Mouse (Mus musculus) gastrocnemius, adult 18-20 months (tissue): ENCODE measurements around the gene Fbxl20. TPM values are rescaled to one million over a fixed set of nuclear protein-coding genes. Genes with fewer than 3 reads are reported as not detected.
A peak's percentile ranks its signal among the peaks of the same experiment; 100 is the strongest.
"Not testable (repeated sequence)": the region's sequence is repeated elsewhere in the genome, so short reads cannot be mapped to it uniquely, and the experiment has no call there.

ENCODE experiments used
- DNase-seq: peaks from one replicate; pipeline ENCODE4 v3.0.0; 2021; ENCODE audit warnings: low spot score
- long read RNA-seq, 2 experiments: library from polyadenylated mRNA; stranded (forward); transcript quantifications; one replicate each; pipeline ENCODE4 v2.0.0; 2021
- total RNA-seq, 2 experiments: library from RNA; stranded (reverse); gene quantifications; 2 replicates each; pipeline ENCODE4 v1.2.3; 2021

Gene Fbxl20
- 1 to 10 TPM; 8.9 to 9.3 TPM for total RNA-seq
- long read RNA-seq, experiment 1, full-length matches to known transcripts, result 2 of 7 reads
- long read RNA-seq, experiment 1, partial matches to known transcripts, result 0 of 7 reads
- long read RNA-seq, experiment 1, other reads (novel, unspliced or antisense), result 5 of 7 reads
- long read RNA-seq, experiment 2, full-length matches to known transcripts, result 2 of 14 reads
- long read RNA-seq, experiment 2, partial matches to known transcripts, result 2 of 14 reads
- long read RNA-seq, experiment 2, other reads (novel, unspliced or antisense), result 10 of 14 reads

DNA sequence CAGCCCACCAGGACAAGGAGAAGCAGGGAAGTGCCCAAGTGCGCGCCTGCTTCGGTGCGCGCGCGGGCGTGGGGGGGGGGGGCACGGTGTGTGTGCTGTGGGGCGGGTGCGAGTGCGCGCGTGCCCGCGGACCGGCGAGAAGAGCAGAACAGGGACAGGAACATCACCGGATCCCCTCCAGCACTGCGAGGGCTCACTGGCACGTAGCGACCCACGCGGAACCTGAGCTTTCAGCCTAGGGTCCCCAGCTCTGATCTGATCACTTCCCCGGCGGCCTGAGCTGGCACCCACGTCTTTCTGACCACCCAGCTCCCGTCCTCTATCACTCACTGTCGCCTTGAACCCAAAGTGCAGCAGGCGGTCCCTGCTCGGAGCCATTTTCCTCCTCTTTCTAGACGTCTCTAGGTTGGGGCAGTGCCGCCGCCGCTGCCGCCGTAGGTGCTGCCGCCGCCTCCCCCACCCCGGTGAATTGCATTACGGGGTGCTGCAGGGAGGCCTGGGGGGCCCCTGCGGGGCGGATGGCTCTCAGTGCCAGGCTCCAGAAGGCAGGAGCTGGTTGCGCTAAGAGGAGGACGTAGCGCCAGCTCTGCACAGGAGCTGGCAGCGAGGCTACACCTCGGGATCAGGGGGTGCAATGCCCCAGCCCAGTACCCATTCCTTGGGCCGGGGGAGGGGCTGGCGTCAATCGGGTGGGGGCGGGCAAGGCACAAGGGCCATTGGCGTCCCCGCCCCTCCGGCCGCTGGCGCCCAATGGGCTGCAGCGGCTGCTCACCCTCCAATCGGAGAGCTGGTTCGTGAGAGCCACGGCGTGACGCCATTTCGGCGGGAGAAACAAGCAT lies at the start of gene Fbxl20:
Gene Fbxl20, minus strand, starts transcription at position 618 of the 839 bp plus-strand sequence.
- DNase-seq, result peak; percentile 90

DNA sequence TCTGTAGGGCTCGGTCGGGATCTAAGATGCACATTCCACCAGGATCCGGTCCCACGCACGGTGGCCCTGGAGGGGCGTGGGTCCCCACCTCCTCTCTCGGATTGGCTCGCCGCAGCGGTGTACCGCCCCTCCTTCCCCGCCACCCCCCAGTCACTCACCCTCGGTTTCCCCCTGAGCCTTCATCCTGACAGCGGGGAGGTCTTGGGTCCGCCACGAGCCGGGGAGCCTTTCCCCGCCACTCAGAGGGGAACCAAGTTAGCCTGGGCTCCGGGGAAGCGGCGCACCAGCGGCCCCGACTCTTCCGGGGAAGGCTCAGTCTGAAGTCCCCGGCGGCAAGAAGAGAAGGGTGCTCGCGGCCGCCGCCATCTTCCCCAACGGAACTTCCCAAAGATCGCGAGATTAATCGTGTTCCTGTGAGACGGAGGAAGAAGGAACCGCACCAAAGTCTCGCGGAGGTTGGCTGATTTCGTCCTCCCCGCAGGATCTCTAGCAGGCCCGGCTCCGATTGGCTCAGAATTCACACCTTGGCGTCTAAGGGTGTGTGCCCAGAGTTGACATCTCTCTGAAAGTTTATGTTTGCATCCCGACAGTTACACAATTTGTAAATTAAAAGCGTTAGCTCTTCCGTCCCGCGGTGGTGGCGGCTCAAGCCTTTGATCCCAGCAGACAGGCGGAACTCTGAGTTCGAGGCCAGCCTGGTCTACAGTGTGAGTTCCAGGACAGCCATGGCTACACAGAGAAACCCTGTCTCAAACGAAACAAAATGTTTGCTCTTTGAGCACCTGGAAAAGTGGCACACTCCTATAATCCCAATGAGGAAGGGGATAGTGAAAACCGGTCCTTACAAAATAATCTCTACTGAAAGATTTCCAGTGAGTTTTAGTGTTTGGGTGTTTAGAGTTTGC lies 43.0 kb upstream of the Fbxl20 start, which contains the start of gene Med1:
Gene Med1, minus strand, starts transcription at position 393 of the 905 bp plus-strand sequence.
- peak; percentile 95 for DNase-seq

DNA sequence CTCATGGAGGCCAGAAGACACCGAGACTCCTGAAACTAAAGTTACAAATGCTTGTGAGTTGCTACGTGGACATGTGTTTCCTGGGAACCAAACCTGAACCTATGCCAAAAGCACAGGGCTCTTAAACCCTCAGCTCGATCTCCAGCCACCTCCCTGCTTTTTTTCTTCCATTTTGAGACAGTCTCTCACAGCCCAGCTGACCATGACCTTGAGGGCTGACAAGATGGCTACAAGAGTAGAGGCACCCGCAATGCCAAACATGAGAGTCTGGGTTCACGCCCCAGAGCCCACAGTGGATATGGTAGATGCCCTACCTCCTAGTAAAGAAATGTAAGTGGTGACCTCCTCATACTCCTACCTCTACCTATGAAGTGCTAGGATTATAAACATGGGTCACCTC lies 40.6 kb upstream of the Fbxl20 start:
- DNase-seq, result no peak

DNA sequence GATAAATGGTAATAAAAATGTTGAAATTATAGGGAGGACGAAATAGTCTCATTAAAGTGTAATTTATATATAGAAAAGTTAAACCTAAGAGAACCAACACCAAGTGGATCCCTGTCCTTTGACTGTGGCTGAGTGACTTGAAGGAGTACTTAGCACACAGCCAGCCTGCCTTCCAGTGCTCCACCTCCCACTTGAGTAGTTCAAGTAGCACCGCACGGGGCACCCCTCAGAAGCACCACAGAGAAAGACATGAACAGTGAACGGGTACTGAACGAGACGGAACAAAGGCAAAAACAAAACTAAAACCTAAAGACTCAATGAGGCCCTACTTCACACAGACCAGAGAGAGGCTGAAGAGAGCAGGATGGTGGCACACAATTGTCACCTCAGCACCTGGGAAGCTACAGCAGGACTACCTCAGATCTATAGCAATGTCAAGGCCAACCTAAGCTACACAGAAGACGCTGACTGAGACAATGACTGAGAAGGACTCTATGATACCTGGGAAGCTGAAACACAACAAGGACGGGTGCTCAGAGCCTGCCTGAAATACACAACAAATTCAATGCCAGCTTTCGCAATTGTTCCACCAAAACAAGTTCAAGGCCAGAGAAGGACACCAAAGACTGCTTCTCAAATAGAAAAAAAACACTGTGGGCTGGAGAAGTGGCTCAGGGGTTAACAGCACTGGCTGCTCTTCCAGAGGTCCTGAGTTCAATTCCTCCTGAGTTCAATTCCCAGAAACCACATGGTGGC lies 37.6 kb upstream of the Fbxl20 start:
- DNase-seq, result no peak

DNA sequence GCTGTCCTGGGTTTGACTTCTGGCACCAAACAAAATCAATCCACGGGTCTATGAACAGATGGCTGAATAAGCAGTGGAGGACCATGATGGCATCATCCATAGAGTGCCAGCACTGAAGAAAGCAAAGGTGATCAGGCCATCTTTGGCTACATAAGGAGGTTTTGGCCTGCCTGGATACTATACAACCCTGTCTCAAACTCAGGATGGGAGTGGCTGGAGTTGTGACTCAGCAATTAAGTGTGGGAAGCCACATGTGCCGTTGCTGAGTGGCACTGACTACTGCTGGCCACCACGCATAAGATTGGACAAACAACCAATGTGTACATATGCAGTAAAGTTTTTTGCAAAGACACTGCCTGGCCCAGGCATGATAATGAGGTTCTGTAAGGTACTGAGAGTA lies 31.9 kb upstream of the Fbxl20 start:
- not testable (repeated sequence) for DNase-seq

DNA sequence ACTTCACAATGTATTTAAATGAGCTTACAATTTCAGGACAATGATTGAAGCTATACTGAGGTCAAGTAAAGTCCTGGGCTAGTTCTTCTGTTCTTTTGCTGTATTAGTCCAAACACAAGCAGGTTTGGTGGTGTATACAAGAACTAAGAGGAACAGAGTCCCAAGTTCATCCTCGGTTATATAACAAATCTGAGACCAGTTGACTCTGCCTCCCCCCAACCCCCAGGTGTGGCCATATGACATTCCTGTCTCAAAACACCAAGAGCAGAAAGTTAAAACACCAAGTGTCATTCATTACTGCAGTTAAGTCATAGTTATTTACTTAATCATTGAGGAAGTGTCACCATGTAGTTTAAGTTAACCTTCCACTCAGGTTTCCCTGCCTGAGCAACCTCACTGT lies 18.2 kb upstream of the Fbxl20 start:
- DNase-seq, result no peak

DNA sequence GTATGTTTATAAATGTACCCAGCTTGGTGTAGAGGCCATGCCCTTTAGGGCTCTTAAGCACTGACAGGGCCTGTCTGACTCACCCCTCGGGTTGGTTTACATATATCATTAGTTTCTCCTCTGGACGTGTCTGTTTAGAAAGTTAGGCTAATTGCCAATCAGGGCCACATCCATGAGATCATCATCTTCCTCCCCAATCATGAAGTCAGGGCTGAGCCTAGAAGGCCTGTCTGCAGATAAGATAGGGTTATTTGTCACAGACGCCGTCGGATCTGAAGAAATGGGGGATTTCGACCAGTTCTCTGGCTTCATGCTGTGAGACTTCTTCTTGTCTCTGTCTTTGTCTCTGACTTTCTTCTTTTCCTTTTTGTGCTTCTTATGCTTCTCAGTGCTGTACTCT lies 4.9 kb upstream of the Fbxl20 start:
- DNase-seq, result no peak

DNA sequence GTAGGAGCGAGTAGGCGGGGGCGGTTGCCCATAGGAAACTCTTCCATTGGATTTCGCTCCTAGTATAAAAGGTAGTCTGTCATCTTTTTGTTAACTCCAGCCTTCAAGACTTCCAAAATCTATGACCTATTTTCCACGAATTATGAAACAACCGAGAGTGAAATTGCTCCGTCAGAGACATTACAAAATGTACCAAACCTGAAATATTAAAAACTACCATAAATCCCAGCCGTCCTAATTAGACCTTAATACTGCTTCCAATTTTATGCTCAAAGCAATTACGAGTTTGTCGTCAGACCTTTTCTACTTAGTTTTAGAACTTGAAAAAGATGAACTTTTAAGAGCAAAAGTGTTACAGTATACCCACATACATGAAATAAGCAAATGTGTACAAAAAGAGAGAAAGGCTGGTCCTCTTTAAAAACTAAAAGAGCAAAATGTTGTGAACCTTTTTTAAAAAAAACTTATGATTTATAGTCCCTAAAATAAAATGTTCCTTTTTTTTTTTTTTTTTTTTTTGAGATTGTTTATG lies 488 bp upstream of the Fbxl20 start:
- no peak for DNase-seq

DNA sequence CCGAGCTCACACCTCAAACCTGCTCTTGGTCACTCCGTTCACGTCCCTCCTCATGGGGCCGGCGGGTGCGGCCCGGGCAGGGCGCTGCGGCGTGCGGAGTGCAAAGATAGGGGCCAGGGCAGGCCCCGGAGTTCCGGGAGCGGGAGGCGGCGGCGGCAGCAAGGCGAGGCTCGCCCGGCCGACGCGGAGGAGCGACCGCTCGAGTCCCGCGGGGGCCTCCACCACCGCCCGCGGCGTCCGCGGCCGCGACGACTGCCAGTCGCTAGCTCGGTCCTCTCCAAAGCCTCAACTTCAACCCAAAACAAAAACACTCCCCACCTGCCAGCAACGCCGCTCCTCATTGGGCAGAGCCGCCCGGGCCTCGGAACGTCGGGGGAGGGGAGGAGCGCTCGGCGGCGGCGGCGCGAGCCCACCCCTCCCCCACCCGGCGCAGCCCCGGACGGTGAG lies 876 bp downstream of the Fbxl20 start:
- DNase-seq, result peak; percentile 94

DNA sequence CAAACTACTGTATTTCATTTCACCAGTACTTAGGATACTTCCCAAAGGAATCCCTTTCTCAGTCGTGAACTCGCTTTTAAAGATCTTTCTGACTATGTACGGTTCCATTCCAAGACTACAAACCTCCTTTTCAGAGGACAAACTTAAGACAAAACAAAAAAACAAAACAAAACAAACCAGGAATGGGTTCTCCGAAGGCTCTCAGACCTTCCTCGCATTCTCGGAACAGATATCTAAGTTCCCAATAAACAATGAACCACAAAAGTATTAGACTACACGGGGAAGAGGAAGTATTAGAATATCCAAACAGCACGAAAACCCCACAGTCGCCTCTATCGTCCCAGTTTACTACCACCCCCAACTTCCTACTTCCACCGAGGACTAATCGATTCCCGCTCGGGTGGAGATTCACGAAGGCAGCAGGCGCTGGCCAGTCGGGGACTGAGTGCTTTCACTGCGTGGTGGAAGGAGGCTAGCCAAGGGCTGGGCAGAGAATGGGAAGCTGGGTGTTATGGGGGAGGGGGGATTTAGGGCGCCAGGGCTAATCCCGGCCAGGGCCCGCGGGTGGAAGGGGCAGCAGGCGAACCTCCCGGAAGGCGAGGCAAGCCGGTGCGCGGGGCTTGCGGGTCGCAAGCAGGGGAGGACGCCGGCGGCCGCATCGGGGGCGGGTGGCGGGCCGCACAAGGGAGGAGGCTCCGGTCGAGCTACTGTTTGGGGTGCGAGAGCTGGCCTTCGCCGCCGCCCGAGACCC lies 1.5 kb downstream of the Fbxl20 start:
- DNase-seq, result peak; percentile 51

DNA sequence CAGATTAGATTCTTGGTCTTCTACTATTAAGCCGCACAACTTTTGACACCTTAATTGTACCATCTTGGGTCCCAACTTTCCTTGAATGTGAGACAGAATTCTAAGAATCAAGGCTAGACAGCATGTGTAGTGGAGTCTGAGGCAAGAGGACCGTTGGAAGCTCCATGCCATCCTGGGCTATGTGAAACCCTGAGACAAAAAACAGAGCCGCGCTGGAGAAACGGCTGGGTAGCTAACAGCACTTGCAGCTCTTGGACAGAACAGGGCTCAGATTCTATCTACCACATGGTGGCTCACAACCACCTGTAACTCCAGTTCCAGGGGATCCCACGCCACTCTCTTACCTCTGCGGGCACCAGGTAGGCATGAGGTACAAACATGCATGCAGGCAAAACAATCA lies 4.3 kb downstream of the Fbxl20 start:
- no peak for DNase-seq

DNA sequence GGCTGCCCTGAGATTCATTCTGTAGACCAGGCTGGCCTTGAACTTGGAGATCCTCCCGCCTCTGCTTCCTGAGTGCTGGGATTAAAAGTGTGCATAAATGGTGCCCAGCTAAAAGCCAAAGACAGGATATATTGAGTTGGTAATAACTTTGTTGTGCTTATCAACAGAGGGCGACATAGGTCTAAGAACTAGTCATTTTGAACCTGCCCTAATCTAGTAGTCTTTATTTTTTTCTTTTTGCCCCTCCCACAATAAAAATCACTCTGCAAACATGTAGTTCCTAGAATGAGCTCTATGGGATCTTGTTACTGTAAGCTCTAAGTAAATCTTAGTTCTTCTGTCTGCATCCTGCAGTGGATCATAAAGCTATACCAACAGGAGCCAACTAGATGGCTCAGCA lies 7.7 kb downstream of the Fbxl20 start:
- DNase-seq, result no peak

DNA sequence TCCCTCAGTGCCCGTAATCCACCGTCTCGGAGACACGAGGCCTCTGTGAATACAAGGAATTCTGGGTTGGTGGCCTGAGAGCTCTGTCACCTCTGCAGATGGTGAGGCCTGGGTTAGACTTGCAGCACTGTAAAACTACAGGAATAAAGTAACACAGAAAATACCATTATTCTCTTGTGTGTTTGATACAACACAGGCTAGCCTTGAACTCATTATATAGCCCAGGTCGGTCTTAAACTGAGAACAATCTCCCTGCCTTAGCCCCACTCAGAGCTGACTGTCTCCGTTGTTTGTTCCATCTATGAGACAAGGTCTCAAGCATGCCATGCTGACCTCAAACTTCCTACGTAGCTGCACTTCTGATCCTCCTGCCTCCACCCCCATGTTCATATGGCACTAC lies 11.3 kb downstream of the Fbxl20 start:
- DNase-seq, result no peak

DNA sequence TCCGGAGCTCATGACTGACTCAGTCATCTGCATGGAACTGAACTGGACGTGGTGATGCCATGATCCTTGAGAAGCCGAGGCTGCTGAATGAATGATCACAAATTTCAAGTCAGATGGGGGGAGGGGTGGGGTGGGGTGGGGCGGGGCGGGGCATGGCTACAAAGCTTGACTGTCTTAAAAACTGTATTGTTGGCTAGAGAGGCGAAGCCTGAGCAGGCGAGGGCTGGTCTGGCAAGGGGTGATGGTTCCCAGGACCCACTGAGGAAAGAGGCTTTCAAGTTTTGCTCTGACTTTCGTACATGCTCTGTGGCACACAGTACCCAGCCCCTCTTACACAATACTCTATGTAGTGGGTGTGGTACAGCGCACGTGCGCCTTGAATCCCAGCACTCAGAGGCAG lies 12.4 kb downstream of the Fbxl20 start:
- no peak for DNase-seq

DNA sequence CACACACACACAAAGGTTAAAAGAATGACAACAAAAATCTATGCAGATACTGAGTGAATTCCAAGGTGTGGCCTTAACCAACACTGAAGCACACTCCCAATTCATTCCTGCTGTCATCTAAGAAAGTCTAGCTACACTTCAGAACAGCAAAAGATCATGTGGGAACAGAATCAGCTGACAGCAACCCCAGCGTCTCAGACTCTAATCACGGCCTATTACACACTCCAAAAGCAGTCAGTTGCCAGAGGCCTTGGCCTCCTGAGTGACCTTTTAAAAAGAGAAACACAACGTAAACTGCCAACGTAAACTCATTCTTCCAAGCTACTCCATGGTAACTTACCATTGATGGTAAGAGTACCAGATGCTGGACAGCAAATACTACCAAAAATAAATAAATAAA lies 15.3 kb downstream of the Fbxl20 start:
- peak; percentile 48 for DNase-seq

DNA sequence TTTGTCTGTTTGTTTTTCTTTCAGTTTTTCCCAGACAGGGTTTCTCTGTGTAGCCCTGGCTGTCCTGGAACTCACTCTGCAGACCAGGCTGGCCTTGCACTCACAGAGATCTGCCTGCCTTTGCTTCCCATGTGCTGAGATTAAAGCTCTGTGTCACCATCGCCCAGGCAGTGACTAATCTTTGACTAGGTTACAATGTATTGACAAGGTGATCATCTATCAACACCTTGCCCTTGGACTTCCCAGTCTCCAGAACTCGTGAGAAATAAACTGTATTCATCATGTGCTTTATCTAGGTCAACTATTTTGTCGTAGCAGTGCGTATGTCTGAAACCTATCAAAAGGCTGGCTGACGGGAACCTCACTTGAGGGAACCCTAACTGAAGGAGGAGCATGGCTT lies 26.8 kb downstream of the Fbxl20 start:
- DNase-seq, result no peak

DNA sequence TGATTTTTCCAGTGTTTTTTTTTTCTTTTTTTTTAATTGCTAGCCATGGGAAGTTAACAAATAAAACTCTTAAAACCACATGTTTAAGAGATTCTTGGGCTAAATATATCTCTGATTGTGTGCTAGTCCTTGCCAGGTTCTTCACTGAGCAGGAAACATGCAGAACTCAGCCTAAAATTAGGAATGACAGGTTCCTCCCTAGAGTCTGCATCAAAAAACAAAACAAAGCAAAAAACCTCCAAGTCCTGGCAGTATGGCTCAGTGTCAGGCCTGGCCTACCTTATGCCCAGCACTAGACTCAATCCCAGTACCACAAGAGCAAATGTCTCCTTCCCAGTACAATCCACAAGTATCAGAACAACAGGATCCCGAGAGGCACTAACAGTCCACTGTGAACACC lies 35.8 kb downstream of the Fbxl20 start:
- no peak for DNase-seq

DNA sequence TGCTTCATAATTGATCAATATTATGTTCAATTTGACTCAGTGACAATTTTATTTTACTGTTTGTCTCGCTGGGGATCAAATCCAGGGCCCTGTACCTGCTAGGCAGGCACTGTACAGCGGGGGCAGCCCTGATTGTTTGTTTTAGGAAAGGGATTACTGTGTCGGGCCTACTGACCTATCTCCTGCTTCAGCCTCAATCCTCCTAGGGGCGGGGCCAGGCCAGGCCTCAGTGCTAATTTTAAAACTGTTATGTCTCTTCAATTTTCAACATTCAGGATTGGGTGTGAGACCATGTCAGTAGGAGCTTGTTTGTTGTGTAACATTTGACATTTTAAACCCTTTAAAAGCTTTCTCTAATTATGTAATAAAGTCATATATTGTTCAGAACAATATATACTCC lies 36.7 kb downstream of the Fbxl20 start:
- no peak for DNase-seq

DNA sequence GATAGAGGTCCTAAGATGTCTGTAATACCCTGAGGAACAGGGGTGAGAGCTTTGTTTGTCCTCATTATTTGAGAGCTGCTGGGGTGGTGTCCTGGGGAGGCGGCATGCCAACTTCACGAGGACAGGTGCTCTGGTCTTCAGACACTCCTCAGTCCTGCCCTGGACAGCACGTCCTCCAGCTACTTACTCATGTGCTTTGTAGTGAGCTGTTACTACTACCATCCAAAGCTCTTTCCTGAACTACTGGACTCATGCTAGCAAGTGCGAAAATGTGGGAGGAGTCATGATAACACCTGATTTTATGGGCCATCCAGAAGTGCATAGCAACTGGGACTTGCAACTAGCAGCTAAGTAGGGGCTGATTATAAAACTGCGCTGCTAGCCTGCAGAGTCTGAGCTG lies 40.5 kb downstream of the Fbxl20 start:
- DNase-seq, result no peak

DNA sequence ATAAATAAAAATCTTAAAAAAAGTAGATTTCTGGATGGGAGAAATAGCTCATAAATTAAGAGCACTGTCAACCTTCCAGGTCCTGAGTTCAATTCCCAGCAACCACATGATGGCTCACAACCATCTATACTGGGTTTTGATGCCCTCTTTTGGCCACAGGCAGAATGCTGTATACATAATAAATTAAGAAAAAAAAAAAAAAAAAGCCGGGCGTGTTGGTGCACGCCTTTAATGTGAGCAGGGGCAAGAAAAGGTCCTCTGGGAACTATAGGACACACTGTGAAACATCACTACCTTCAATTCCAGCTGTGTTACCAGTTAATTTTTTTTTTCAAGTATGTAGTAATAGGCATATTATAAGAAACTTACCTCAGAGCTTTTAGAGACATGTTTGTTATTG lies 48.9 kb downstream of the Fbxl20 start:
- no peak for DNase-seq
